Mouse (Mus musculus) left cerebral cortex, adult 8-10 months (tissue): ENCODE data around the gene Bbs9. TPM values are rescaled to one million over a fixed set of nuclear protein-coding genes. Genes with fewer than 3 reads are reported as not detected.

ENCODE experiments used
- DNase-seq, 2 experiments: peaks; one replicate each; pipeline ENCODE4 v3.0.0; 2022; ENCODE audit warnings: low spot score in 2 of 2
- total RNA-seq, 4 experiments: library from RNA; stranded (reverse); gene quantifications; 2 replicates each; pipeline ENCODE4 v1.2.4; 2022

The Bbs9 gene
- total RNA-seq, 4 experiments from 2014 or later = 48.2 to 51.0 (median 50.1) TPM

DNA sequence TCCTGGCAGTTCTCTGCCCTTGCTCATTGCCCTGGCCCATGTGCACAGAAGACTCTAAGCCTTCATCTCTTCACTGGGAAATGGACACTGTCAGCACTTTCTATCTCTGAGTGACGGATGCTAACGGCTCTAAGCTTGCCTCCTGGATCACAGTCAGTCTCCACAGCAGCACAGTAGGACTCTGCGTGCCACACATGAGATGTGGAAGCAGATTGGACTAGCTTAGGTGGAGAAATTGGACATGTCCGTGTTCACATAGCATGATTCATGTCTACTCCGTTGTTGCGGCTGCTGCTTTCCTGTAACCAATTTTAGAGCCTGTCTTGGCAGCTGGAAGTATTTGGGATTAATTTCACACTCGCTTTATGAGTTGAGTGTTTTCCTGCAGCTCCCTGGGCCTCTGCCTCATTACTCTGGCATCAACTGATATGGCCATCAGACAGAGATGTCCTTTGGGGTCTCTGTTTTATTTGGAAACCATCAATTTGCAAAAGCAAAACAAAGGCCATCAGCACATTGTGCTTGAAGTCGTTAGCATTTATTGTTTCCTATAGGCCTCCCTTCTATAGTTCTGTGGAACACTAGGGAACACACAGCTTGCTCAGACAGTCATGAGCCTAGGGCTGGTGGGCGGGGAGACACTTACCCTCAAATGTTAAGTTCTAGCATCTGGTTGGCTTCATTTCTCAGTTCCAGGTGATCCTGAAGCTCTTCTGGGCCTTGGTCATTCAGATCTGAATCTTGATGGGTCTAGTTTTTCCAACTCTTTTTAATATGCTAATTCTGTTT is 314.1 kb downstream of the Bbs9 start:
- no peak for DNase-seq

DNA sequence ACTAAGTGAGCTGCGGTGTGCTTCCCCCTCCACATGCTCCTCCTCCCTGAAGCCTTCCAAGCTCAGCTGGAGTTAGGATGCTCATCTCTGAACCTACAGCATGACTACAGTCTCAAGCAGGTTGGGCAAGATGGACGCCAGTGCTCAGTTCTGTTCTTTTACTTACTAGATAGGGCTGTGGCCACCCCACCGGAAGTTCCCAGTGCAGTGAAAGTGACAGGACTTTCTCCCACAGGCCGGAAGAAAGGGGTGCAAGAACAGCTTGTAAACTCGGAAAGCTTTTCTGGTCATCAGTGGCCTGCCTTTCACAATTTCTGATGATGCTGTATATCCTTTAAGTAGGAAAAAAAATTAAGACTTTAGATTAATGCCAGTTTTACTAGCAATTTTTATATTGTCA is 315.7 kb downstream of the Bbs9 start:
- no peak for DNase-seq

DNA sequence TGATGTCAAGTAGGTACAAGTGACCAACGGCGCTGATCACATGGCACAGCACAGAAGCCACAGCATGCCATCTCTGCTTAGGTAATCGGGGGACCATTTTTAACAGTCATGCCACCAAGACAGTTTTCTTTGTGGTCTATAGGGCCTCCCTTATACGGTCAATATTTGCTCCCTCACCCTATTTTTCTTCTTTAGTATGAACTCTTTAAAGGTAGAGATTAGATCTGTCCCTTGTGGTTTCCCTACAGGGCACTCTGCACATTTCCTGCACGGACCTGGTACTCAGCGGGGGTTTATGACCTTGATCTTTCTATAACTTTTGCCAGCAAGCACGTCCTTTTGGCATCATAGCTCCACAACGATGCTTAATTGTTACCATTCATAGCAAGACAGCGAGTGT is 316.2 kb downstream of the Bbs9 start:
- no peak for DNase-seq

DNA sequence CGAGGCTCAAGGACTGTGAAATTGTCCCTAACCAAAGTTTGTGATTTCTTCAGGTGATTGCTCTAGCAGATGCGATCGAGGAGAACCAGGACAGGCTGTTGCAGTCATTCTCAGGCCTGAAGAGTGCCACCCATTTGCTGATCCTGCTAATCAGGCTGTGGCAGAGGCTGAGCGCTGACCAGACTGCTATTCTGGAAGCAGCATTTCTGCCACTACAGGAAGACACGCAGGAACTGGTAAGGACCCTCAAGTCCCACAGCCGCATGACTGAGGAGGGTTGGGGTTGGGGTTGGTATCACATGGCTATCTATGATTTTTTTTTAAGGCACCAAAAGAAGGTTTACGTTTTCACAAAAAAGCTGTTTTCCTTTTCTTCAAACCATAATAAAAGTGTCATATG is 318.2 kb downstream of the Bbs9 start:
- DNase-seq = no peak

DNA sequence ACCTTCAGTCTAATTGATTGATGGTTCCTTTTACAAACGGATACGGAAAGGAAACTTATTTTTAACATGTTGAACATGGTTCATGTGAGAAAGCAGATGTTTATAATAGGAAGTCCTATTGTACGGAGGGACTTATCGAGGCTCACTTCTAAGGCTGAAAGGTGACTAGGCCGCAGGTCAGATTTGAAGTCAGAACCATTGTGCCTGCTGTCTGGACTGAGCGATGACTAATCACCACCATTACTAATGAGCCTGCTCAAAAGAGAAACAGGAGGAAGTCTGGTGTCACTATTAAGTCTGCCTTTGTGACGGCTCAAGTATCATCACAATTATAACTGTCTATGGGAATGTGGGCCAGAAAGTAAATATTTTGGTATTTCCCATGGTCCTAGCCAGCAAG is 325.2 kb downstream of the Bbs9 start:
- no peak for DNase-seq

DNA sequence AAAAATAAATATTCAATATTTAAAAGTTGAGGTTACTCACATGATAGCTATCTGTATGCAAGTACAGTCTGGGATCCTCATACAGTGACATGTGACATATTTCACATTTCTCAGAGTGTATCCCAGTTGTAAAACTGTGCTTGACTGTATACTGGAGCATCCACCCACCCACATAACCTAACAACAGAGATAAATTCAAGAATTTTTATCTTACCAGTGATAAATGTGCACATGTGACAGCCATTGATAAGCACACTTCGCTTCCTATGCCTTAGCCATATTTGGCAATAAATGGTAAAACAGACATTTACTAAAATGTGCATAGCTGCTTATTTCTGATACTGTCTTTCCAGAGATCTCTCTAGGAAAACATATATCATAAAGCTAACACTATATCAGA is 330.5 kb downstream of the Bbs9 start:
- no peak for DNase-seq

DNA sequence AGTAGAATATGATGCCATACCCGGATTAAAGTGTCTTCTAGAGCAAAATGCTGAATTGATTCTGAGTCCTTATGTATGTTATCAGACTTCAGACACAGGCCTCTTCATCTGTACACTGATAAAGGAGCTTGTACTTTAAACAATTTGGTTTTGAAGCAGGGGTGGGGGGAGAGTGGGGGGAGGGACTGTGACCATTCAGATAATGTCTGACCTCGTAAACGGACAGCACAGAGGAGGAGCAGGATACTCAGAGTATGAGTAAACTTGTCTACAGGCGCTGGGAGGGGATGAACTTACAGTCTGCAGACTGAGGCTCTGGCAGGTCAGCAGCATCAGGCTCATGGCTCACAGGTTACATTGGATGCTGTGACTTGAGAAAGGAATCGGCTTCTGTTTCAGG is 331.0 kb downstream of the Bbs9 start:
- no peak for DNase-seq

DNA sequence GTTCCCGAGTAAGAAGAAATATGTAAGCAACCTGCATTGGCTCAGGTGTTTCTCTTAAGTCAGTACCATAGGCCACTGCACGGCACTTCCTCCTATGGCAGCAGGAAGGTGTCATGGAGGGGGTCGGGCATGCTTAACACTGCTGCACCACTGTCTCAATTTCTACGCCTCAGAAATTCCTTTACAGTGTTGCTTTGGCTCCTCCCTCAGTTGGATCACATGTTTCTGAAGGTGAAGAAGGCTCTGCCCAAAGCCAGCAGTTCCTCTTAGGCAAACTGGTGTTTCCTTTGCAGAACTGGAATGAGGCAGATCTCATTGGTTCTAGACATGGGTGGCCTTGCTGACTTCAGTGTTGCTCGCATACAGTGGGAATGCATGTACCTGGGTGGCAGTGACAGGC is 332.2 kb downstream of the Bbs9 start:
- no peak for DNase-seq

DNA sequence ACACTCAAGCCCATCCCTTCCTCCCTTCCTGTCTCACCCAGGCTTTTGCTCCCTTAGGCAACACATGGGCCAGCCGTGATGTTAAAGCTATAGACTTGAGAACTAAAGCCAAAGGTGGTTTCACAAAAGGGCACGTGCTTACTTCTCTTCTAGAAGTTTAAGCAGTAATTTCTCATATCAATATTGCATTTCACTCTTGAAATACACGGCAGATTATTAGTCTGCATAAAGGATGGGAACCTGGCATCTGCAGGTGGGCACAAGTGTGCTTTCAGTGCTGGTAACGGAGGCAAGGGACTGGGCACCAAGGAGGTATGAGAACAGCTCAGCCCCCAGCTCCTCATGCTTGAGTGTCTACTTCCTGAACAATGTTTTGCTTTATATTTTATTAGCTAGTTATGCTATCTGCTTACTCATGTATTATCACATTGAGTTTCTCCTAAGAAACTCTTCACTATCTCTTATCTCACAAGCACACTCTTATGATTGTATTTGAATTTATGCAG is 334.2 kb downstream of the Bbs9 start:
- no peak for DNase-seq

DNA sequence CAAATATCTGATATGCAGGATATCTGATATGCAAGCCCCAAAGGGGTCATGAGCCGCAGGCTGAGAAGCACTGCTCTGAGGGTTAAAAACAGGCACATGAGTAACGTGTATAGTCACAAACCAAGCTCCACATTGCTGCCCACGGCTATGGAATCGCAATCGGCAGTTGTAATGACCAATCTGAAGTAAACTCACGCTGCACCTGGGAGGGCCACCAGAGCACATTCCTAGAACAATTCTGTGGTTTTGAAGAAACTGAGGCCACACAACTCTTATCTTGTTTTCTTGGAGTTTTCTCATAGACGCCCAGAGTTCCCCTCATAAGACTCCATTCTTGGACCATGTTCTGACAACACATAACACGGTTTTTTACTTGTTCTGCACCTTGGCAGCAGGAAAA is 334.9 kb downstream of the Bbs9 start:
- DNase-seq = no peak

DNA sequence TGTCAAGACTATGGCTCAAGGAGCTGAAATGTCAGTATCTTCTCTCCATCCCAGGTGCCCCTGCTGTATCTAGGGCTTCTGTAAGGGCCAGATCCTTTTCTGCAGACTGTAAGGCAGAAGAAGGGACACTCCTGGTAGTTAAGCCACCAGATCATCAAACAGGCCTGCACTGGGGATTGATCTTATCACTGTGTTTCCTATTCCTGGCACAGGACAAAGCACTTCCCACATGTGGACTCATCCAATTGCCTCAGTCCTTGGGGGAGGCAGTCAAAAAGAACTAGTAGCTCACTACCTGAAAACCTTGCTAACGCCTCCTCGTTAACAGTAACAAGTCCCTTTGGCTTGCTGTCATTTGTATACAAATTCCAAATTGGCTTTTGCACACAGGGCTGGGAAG is 336.4 kb downstream of the Bbs9 start:
- no peak for DNase-seq

DNA sequence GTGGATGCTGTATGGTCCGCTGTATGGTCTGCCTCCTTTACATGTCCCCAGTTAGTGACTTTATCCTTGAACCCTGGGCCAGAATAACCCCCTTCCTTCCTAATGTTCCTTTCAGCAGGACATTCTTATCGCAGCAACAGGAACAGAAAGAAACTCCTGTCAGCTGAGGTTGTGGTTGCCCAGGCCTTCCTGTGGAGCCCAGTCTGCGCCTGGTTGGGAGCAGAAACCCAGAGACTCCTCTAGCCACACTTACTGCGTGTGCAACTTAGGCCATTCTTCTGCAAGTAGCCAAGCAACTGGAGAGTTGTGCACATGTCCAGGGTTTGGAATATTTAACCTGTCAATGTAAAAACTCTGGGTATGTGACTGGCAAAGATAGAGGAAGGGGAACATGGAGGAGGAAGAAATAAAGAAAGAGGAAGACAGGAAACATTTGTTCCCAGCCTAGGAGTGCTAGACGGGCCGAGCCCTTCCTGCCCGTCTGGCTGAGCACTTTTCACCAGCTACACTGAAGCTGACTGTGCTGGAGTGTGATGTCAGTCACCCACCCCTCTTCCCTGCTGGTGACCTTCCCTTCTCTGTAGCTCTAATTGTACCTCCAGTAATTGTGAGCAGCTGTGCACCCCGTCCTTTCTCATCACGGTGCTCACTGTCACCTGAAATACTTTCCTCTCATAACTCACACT is 339.0 kb downstream of the Bbs9 start:
- DNase-seq = no peak

DNA sequence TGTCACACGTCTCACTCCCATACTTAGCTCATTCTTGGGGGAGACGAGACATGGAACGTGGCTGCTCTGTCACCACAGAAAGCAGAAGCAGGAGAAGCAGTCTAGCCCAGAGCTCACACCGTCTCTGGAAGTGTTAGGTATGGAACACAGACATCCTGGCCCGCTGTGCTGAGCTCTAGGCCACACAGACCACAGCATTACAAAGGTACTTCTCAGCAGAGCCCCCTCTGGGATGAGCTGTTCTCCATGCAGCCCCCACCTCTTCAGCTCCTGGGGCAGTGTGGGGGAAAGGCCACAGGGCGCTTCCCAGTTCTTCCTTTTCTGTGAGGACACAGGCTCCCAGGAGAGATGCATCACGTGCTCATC is 339.6 kb downstream of the Bbs9 start:
- DNase-seq = no peak

DNA sequence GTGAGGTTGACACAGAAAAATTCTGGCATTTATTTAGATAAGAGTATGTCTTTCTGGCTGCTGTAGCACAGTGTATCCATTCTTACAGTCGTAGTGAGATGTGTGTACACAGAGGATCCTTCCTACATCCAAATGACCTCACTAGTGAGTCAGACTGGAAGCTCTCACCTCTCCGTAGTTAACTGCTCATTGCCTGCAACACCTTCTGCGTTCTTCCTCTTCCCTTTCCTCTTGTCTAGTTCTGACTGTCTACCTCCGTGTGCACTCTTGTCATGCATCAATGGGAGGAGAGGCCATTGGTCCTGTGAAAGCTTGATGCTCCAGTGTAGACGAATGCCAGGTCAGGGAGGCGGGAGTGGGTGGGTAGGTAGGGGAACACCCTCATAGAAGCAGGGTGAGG is 344.0 kb downstream of the Bbs9 start:
- DNase-seq = no peak

DNA sequence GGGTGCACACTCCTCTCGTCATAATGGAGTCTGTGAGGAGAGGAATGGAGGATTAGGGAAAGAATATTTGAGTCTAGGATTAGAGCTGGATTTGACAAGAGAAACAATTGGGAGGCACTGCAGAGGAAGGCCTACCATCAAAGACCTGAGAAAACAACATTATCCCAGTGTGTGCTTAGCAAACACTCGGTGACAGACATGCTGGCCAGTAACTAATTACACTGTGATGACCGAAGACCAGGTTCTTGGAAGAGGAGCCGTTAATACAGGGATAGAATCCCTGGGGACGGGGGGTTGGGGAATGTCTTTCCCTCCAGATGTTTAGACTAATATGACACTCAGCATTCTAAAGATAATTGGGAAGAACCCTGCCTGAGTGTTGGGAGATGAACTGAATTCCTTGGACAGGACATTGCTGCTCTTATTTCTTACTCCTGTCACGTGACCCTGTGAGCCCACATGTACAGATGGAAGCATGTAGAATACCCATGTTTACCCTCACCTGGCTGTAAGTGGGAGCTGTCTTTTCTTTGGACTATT is 345.2 kb downstream of the Bbs9 start:
- DNase-seq = no peak

DNA sequence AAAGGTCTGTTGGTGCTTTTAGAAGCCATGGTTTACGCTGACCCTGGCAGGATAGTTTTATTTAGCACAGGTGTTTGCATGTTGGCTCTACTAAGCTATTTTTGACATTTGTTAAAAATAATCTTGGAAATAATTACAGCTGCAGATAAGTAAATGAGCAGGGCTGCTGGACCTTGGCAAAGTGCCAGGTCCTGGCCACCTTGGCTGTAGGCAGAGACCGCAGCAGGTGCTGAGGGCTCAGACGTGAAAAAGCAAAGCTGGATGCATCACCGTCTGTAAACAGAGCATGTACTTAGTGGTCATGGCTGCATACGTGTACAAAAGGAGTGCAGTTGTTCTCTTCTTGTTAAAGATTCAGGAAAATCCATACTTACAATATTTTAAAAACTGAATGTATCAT is 347.3 kb downstream of the Bbs9 start:
- DNase-seq = no peak

DNA sequence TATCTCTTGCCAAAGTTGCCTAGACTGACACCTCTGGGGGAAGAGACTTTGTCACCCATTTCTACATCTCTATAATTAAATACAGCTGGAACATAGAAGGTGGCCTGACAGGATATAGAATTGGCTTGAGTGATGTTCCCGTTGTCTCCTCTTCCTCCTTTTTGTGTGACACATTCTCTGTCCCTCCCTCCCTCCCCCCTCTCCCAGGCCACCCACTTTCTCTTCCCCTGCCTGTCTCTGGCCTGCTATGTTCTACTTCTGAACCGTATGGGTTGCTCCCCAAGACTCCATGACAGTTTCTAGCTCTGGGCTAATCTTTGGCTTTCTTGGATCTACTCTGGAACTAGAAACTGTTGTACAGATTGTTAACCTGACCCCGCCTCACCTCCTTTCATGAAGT is 348.3 kb downstream of the Bbs9 start:
- no peak for DNase-seq

DNA sequence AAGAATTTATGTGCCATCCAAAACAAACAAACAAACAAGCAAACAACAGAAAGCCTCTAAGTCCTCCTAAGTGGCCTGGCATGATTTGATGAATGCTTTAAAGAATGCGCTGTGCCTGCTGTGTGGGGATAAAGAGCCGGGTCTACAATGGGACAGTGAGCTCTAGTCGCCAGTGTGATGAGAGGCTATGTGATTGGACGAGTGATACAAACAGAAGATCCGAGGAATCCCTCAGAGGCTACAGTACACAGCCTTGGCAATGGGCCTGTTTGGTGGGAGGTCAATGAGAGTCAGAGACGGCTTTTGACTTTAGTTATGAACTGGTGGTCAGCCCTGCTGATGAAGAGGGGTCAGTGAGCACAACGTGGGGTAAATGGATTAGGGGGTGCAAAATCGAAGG is 349.4 kb downstream of the Bbs9 start:
- DNase-seq = no peak

DNA sequence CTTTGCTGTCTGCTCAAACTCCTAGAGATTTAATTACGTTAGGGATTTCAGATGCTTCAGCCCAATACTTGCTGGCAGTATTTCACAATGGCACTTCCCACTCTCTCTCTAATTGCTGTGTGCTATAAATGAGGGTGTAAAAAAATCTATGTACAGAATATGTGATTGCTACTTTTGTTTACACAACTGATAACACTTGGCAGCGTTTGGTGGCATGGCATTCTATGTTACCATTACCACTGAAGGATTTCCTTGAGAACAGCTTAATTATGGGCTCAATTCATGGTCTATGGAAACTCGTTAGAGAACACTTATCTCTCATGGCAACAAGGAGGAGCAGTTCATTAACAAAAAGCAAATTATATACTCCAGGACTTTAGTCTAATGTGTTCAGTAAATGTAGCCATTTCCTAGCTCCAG is 351.1 kb downstream of the Bbs9 start:
- DNase-seq = no peak

DNA sequence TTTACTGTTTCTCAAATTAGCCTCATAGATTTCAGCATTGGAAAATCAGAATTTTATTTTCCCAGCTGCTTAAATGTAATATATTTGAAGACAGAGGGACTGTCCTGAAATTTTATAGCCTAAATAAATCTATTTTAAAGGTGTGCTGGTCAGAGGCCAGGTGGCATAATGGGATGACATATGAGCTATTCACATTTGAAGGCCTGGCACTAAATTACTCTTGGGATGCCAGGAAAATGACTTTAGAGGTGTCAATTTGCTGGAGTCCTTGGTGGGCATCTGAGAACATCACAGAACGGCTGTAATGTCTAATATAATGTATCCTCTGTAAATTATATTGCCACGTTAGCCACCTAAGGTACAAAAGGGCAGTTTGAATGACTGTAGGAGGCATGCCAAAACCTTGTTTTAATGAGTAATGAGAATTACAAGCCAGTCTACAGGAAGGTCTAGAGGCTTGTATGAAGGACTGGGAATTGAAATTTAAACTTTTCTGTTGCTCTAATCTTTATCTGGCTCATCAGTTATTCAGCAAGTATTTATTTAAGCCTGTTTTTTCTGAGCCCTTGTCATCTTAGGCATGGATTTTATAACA is 351.8 kb downstream of the Bbs9 start:
- no peak for DNase-seq

DNA sequence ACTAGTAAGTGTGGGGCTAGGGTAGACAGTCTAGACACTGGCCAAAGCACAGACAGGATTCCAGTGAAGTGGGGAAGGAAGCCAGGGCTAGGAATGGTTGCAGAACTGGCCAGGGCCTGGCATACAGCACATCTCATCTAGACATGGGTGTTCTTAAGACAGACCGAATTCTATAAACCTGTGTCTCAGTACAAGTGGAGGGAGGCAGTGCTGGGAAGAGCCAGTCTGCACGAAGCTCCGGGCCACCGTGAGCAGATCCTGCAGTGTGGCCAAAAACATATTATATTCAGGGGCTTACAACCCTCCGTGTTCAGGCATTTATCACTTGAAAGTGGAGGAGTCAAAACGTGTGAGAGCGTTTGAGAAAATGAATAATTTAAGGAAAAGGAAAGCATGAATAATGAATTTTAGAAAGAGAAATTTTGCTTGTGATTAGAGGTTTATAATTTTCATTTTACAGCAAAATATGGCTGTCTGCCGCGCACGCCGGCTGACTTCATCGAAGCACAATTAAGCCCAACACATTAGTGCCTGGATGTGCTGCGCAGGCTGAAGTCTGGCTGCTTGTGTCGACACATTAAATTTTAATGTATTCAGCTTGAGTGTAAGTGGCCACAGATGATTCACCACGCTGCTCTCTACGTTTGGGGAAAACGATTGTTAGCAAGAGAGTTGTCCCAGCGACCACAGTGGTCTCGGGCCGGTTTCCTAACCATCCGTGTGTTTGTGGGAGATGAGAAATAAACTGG is 353.9 kb downstream of the Bbs9 start:
- no peak for DNase-seq
